Mouse (Mus musculus) heart, embryonic 14.5 days (tissue): ENCODE measurements around the gene Iqcd. TPM values are rescaled to one million over a fixed set of nuclear protein-coding genes. Genes with fewer than 3 reads are reported as not detected.

Source experiments
- ATAC-seq: fragments of 200-750 bp; cut with Nextera tagmentation; 2 replicates; pipeline ENCODE4 v1.8.0; 2017; ENCODE audit warnings: low read depth, moderate TSS enrichment; ENCODE audit not compliant: insufficient number of reproducible peaks, insufficient read depth, low FRiP score
- H3K27ac ChIP-seq, 2 experiments: fragments of 200-500 bp in 1 of 2; fragments of 300-500 bp in 1 of 2; sonication (generic) in 1 of 2; replicated peaks in 1 of 2; 2 replicates each; pipeline ENCODE4 v1.5.1; 2012 to 2014; ENCODE audit warnings: low read depth in 2 of 2, low read length in 2 of 2, control low read depth in 1 of 2, mild to moderate bottlenecking in 1 of 2, mixed read lengths in 1 of 2; ENCODE audit not compliant: control insufficient read depth in 1 of 2, insufficient read depth in 1 of 2
- H3K27me3 ChIP-seq: fragments of 300-500 bp; sonication (generic); 2 replicates; pipeline ENCODE4 v1.6.1; 2014; ENCODE audit warnings: mild to moderate bottlenecking, low read length, control low read depth; ENCODE audit not compliant: control insufficient read depth, insufficient read depth
- H3K36me3 ChIP-seq: fragments of 300-500 bp; sonication (generic); 2 replicates; pipeline ENCODE4 v1.6.1; 2014; ENCODE audit warnings: mild to moderate bottlenecking, control low read depth, low read length, mixed read lengths; ENCODE audit not compliant: control insufficient read depth, insufficient read depth
- H3K4me1 ChIP-seq, 2 experiments: fragments of 200-500 bp in 1 of 2; fragments of 300-500 bp in 1 of 2; sonication (generic) in 1 of 2; 2 replicates each; pipeline ENCODE4 v1.6.1; 2012 to 2014; ENCODE audit warnings: low read length in 2 of 2, control low read depth in 1 of 2, mixed read lengths in 1 of 2; ENCODE audit not compliant: control insufficient read depth in 2 of 2, insufficient read depth in 2 of 2
- H3K4me2 ChIP-seq: fragments of 300-500 bp; sonication (generic); 2 replicates; pipeline ENCODE4 v1.6.1; 2014; ENCODE audit warnings: mild to moderate bottlenecking, low read length
- H3K4me3 ChIP-seq, 2 experiments: fragments of 200-500 bp in 1 of 2; fragments of 300-500 bp in 1 of 2; sonication (generic) in 1 of 2; 2 replicates each; pipeline ENCODE4 v1.5.1; 2012 to 2014; ENCODE audit warnings: low read length in 2 of 2, mild to moderate bottlenecking in 2 of 2, control low read depth in 1 of 2, low read depth in 1 of 2, moderate library complexity in 1 of 2; ENCODE audit not compliant: control insufficient read depth in 1 of 2, insufficient read depth in 1 of 2
- H3K9ac ChIP-seq: fragments of 300-500 bp; sonication (generic); 2 replicates; pipeline ENCODE4 v1.6.1; 2014; ENCODE audit warnings: mild to moderate bottlenecking, low read length
- H3K9me3 ChIP-seq: fragments of 300-500 bp; sonication (generic); 2 replicates; pipeline ENCODE4 v1.6.1; 2016; ENCODE audit warnings: low read length, control low read depth; ENCODE audit not compliant: control insufficient read depth
- WGBS: fragments of 180-500 bp; shearing (Covaris S2); extraction: QIAGEN DNeasy Blood & Tissue Kit; methylation state at CpG from one replicate; pipeline ENCODE4 v1.1.7; 2014; 5-methylcytosine and 5-hydroxymethylcytosine counted together
- polyA plus RNA-seq: library from polyadenylated mRNA; unstranded; fragments of >200 nt; fragmentation: Nextera tagmentation; extraction: Ambion mirVana; gene quantifications from 2 replicates; pipeline ENCODE4 v1.2.1, GENCODE M21; 2014

Gene Iqcd
- polyA plus RNA-seq, 1 experiment from 2014 or later: 0.43 TPM

- ATAC-seq: no peak
- WGBS: 45% methylated on average over 8 of the region's 8 CpGs
Measured at GRCm38 (mm10) chr5:120611416-120611815, 22.6 kb downstream of the Iqcd start.

GRCm38 (mm10) chr5:120612442-120612821 is 23.6 kb downstream of the Iqcd start, which contains the start of the genes Rita1 and Ddx54:
Gene Rita1 (minus strand): TSS chr5:120612589.
Gene Ddx54 (plus strand): TSS chr5:120612739.
- H3K9me3 ChIP-seq: no peaks in the 10 kb centered on the region
- peak within 1 kb of the TSS; percentile 94 for H3K4me2 ChIP-seq
- H3K27ac ChIP-seq: peak within 1 kb of the TSS; percentile 81 to 94
- H3K36me3 ChIP-seq: peaks cover 24% of the 10 kb centered on the region
- peak within 1 kb of the TSS; percentile 71 to 72 for H3K4me3 ChIP-seq
- H3K4me1 ChIP-seq: peaks cover 12 to 18% of the 10 kb centered on the region in 2 experiments
- peak within 1 kb of the TSS; percentile 83 for H3K9ac ChIP-seq
- H3K27me3 ChIP-seq: no peaks in the 10 kb centered on the region
- peak; percentile 85 for ATAC-seq
- WGBS: under 1% methylated on average over 22 of the region's 22 CpGs

More at GRCm38 (mm10) chr5:120611416-120611815, 22.6 kb downstream of the Iqcd start:
- Histone ChIP-seq H3K4me1 (peaks cover 12 to 18% of the 10 kb centered on the region in 2 experiments), H3K27ac (no peak overlapping the region), H3K27me3 (no peaks in the 10 kb centered on the region), H3K36me3 (0 out of 2 replicates have a peak, but pooled peaks cover 16% of the 10 kb centered on the region), H3K9ac (peak overlapping the region; percentile 75), H3K4me2 (peak overlapping the region; percentile 94), H3K4me3 (peak overlapping the region; percentile 71 to 72), H3K9me3 (no peaks in the 10 kb centered on the region)

- peak overlapping the region; percentile 71 to 72 for H3K4me3 ChIP-seq
- H3K4me2 ChIP-seq: peak overlapping the region; percentile 94
- no peaks in the 10 kb centered on the region for H3K9me3 ChIP-seq
- peaks cover 12 to 18% of the 10 kb centered on the region in 2 experiments for H3K4me1 ChIP-seq
- H3K27ac ChIP-seq: peak overlapping the region; percentile 81 to 94
- no peaks in the 10 kb centered on the region for H3K27me3 ChIP-seq
- H3K9ac ChIP-seq: peak overlapping the region; percentile 83
- peak; percentile 94 for ATAC-seq
- peaks cover 28% of the 10 kb centered on the region for H3K36me3 ChIP-seq
- WGBS: under 1% methylated on average over 69 of the region's 69 CpGs
Measured at GRCm38 (mm10) chr5:120612822-120613604, 24.2 kb downstream of the Iqcd start.

GRCm38 (mm10) chr5:120615903-120616302 is 27.1 kb downstream of the Iqcd start:
- WGBS: 96% methylated on average over 4 of the region's 4 CpGs
- H3K9me3 ChIP-seq: no peaks in the 10 kb centered on the region
- peaks cover 47% of the 10 kb centered on the region for H3K36me3 ChIP-seq
- H3K27ac ChIP-seq: no peak overlapping the region
- no peak overlapping the region for H3K9ac ChIP-seq
- no peak overlapping the region for H3K4me2 ChIP-seq
- ATAC-seq: no peak
- H3K4me3 ChIP-seq: no peak overlapping the region
- H3K27me3 ChIP-seq: no peaks in the 10 kb centered on the region
- H3K4me1 ChIP-seq: peaks cover 11 to 17% of the 10 kb centered on the region in 2 experiments

GRCm38 (mm10) chr5:120618778-120619177 is 30.0 kb downstream of the Iqcd start:
- ATAC-seq: no peak

GRCm38 (mm10) chr5:120619201-120619600 is 30.4 kb downstream of the Iqcd start:
- Histone ChIP-seq H3K27me3 (no peaks in the 10 kb centered on the region), H3K4me2 (no peak overlapping the region), H3K9ac (no peak overlapping the region), H3K27ac (no peak overlapping the region), H3K4me1 (peaks cover 0 to 9% of the 10 kb centered on the region in 2 experiments; a peak in 1 of 4 replicates), H3K9me3 (no peaks in the 10 kb centered on the region), H3K4me3 (no peak overlapping the region), H3K36me3 (peaks cover 80% of the 10 kb centered on the region)
- 14% methylated on average over 5 of the region's 5 CpGs for WGBS
- no peak for ATAC-seq

More at GRCm38 (mm10) chr5:120618778-120619177, 30.0 kb downstream of the Iqcd start:
- H3K9ac ChIP-seq: no peak overlapping the region
- H3K27ac ChIP-seq: no peak overlapping the region
- peaks cover 2 to 13% of the 10 kb centered on the region in 2 experiments; a peak in 3 of 4 replicates for H3K4me1 ChIP-seq
- H3K36me3 ChIP-seq: peaks cover 76% of the 10 kb centered on the region
- no peaks in the 10 kb centered on the region for H3K27me3 ChIP-seq
- H3K4me2 ChIP-seq: no peak overlapping the region
- no peak overlapping the region for H3K4me3 ChIP-seq
- 79% methylated on average over 12 of the region's 12 CpGs for WGBS
- no peaks in the 10 kb centered on the region for H3K9me3 ChIP-seq

GRCm38 (mm10) chr5:120620375-120621077 is 31.7 kb downstream of the Iqcd start:
- Histone ChIP-seq H3K4me2 (no peak overlapping the region), H3K4me1 (peaks cover 0 to 9% of the 10 kb centered on the region in 2 experiments; a peak in 1 of 4 replicates), H3K9ac (no peak overlapping the region), H3K27me3 (no peaks in the 10 kb centered on the region), H3K9me3 (no peaks in the 10 kb centered on the region), H3K36me3 (peaks cover 94% of the 10 kb centered on the region), H3K4me3 (no peak overlapping the region), H3K27ac (no peak overlapping the region)
- no peak for ATAC-seq
- WGBS: 71% methylated on average over 18 of the region's 18 CpGs
